Mouse (Mus musculus) stomach, embryonic 16.5 days (tissue): ENCODE results near the gene Tuba8. TPM values are rescaled to one million over a fixed set of nuclear protein-coding genes. Genes with fewer than 3 reads are reported as not detected.
A peak's percentile ranks its signal among the peaks of the same experiment; 100 is the strongest.

ENCODE experiments used
- ATAC-seq: fragments of 200-750 bp; cut with Nextera tagmentation; 2 replicates; pipeline ENCODE4 v1.8.0; 2017; ENCODE audit warnings: moderate number of reproducible peaks, moderate TSS enrichment; ENCODE audit not compliant: insufficient read depth, low FRiP score
- H3K27ac ChIP-seq: fragments of 300-500 bp; sonication (generic); 2 replicates; pipeline ENCODE4 v1.5.1; 2014; ENCODE audit warnings: low read length
- H3K27me3 ChIP-seq: fragments of 300-500 bp; sonication (generic); 2 replicates; pipeline ENCODE4 v1.6.1; 2014; ENCODE audit warnings: low read length, control low read depth, mixed read lengths; ENCODE audit not compliant: control insufficient read depth, insufficient read depth
- H3K36me3 ChIP-seq: fragments of 300-500 bp; sonication (generic); 2 replicates; pipeline ENCODE4 v1.6.1; 2014; ENCODE audit warnings: low read length; ENCODE audit not compliant: control insufficient read depth, insufficient read depth
- H3K4me1 ChIP-seq: fragments of 300-500 bp; sonication (generic); 2 replicates; pipeline ENCODE4 v1.6.1; 2014; ENCODE audit warnings: low read length, control low read depth, mixed read lengths; ENCODE audit not compliant: control insufficient read depth, insufficient read depth
- H3K4me2 ChIP-seq: fragments of 300-500 bp; sonication (generic); 2 replicates; pipeline ENCODE4 v1.6.1; 2014; ENCODE audit warnings: low read depth, low read length, mixed read lengths
- H3K4me3 ChIP-seq: fragments of 300-500 bp; sonication (generic); replicated peaks from 2 replicates; pipeline ENCODE4 v1.5.1; 2014; ENCODE audit warnings: mild to moderate bottlenecking, low read length
- H3K9ac ChIP-seq: fragments of 300-500 bp; sonication (generic); 2 replicates; pipeline ENCODE4 v1.6.1; 2014; ENCODE audit warnings: low read length
- H3K9me3 ChIP-seq: fragments of 300-500 bp; sonication (generic); replicated peaks from 2 replicates; pipeline ENCODE4 v1.6.1; 2016; ENCODE audit warnings: low read length, control low read depth; ENCODE audit not compliant: control insufficient read depth
- WGBS: fragments of 180-500 bp; shearing (Covaris S2); extraction: QIAGEN DNeasy Blood & Tissue Kit; methylation state at CpG from one replicate; pipeline ENCODE4 v1.1.7; 2014; 5-methylcytosine and 5-hydroxymethylcytosine counted together
- polyA plus RNA-seq: library from polyadenylated mRNA; unstranded; fragments of >200 nt; fragmentation: Nextera tagmentation; extraction: Ambion mirVana; gene quantifications from 2 replicates; pipeline ENCODE4 v1.2.1, GENCODE M21; 2015

Tuba8 gene
- 0.74 and 0.81 TPM in 2 replicates for polyA plus RNA-seq

DNA sequence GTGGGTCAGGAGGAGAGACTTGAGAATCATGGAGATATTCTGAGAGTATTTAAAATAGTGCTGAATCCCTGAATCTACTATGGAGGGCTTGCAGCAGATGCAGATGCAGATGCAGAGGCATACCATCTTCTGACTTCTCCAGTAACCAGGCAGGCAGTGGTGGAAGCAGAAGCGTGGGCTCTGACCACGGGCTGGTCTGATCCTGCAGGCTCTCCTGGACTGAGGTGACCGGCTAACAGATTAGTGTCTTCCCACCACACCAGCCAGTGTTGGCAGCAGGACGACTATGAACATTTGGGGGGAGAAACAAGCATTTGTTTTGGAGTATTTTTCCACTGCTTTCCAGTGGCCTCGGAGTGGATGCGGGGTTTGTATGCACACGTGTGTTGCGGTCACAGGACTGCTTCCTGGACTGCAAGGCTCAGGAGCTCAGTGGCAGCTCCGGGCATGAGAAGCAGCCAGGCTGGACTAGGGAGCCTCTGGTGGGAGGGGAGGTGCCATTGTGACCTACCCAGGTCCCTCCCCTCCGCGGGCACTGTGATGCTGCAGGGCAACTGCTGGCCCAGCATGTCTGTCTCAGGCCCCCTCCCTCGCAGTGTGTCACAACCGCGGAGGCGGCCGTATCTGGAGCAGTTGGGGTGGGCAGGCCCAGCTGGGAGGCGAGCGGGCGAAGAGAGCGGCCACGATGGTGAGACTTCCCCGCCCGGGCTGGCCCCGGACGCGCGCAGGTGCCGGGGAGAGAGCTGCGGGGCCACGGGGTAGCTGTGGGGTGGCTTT lies at the start of gene Tuba8:
TSS of gene Tuba8 (plus strand) at position 548 of the 777 bp plus-strand sequence.
- no peak within 1 kb of the TSS for H3K27ac ChIP-seq
- whole genome bisulfite sequencing = 5% methylated on average over 30 of the region's 30 CpGs
- no peaks in the 10 kb centered on the region for H3K9me3 ChIP-seq
- peaks cover 24% of the 10 kb centered on the region; the same call in 1 of the 2 replicates for H3K27me3 ChIP-seq
- peak; percentile 77 for ATAC-seq
- peak within 1 kb of the TSS; percentile 42 for H3K4me3 ChIP-seq
- H3K36me3 ChIP-seq = no peaks in the 10 kb centered on the region
- H3K4me2 ChIP-seq = peak within 1 kb of the TSS; percentile 71
- H3K4me1 ChIP-seq = peaks cover 15% of the 10 kb centered on the region
- peak within 1 kb of the TSS; percentile 49 for H3K9ac ChIP-seq

DNA sequence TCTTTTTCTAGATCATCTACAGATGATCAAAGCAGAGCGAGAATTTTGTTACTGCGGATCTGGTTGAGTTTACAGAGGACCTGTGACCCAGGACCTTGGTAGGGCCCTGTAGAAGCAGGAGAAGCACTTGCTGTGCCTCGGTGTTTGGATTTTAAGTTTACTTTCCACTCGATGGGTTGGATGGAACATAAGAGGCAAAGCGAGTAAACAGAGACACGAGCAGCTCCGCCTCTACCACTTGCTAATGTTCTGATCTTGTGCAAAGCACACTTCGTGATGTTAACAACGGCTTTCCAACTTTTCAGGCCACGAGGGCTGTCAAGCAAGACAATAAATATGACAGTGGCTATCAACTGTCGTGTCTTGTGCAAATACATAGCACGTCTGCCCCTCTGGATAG lies 47.9 kb upstream of the Tuba8 start:
- no peaks in the 10 kb centered on the region for H3K36me3 ChIP-seq
- no peak for ATAC-seq
- no peak overlapping the region for H3K4me2 ChIP-seq
- H3K27me3 ChIP-seq = no peaks in the 10 kb centered on the region
- no peak overlapping the region for H3K27ac ChIP-seq
- WGBS = 60% methylated on average over 12 of the region's 12 CpGs
- no peaks in the 10 kb centered on the region for H3K9me3 ChIP-seq
- no peak overlapping the region for H3K9ac ChIP-seq
- H3K4me3 ChIP-seq = no peak overlapping the region
- peaks cover 24% of the 10 kb centered on the region; the same call in 1 of the 2 replicates for H3K4me1 ChIP-seq

DNA sequence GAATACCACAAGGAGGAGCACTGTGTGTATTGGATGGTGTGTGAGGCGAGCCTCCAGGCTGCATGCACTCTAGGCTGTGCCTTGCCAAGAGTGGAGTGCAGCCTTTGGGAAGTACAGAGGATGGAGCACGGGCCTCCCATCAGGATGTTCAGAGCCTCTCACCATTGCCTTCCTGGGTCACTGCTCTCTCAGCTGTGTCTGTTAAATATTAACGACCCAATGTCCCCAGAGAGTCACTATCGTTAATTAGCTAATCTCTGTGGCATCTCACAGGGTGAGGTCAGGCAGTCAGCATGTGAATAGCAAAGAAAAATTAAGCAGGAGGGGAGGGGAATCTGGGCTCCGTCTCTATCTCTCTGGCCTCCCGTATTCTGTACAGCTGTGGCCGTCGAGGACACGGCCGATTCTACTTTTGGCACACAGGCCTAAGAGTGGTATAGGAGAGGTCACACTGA lies 44.4 kb upstream of the Tuba8 start:
- no peak overlapping the region for H3K4me3 ChIP-seq
- ATAC-seq = peak; percentile 73
- no peaks in the 10 kb centered on the region for H3K36me3 ChIP-seq
- 0 out of 2 replicates have a peak overlapping the region, but pooled peaks have one; percentile 8 for H3K9ac ChIP-seq
- peak overlapping the region; percentile 23; the same call in 1 of the 2 replicates for H3K4me2 ChIP-seq
- no peaks in the 10 kb centered on the region for H3K9me3 ChIP-seq
- peaks cover 14% of the 10 kb centered on the region; the same call in 1 of the 2 replicates for H3K4me1 ChIP-seq
- H3K27ac ChIP-seq = peak overlapping the region; percentile 16; the same call in 1 of the 2 replicates
- no peaks in the 10 kb centered on the region for H3K27me3 ChIP-seq
- 24% methylated on average over 10 of the region's 10 CpGs for WGBS

DNA sequence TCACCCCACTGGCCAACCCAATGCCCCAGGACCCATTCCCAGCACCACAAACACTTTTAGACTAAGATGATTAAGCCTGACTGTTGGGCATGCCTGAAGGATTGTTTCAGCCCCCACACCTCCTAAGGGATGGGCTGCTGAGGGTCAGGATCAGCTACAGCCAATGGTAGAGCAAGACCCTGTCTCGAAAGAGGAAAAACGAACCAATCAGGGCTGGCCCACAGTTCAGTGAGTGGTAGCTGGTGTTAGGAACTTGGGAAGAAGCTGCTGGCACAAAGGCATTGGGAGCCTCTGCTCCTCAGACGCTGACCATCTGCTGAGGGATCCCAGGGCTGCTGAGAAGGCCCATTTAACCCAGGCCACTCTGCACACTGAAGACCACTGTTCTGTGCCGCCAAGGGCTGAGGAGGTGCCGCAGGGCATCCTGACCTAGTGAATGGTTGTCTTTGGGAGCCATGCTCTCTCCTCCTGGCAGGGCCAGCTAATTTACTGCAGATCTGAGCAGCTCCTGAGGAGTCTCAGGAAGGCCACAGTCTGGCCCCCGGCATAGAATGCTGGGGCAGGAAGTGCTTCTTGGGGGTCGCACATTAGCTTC lies 43.0 kb upstream of the Tuba8 start:
- Histone ChIP-seq H3K9me3 (no peaks in the 10 kb centered on the region), H3K36me3 (no peaks in the 10 kb centered on the region), H3K27ac (no peak overlapping the region), H3K4me2 (no peak overlapping the region), H3K9ac (no peak overlapping the region), H3K4me3 (no peak overlapping the region), H3K4me1 (peaks cover 14% of the 10 kb centered on the region; the same call in 1 of the 2 replicates), H3K27me3 (no peaks in the 10 kb centered on the region)
- ATAC-seq = no peak
- 74% methylated on average over 7 of the region's 7 CpGs for WGBS

DNA sequence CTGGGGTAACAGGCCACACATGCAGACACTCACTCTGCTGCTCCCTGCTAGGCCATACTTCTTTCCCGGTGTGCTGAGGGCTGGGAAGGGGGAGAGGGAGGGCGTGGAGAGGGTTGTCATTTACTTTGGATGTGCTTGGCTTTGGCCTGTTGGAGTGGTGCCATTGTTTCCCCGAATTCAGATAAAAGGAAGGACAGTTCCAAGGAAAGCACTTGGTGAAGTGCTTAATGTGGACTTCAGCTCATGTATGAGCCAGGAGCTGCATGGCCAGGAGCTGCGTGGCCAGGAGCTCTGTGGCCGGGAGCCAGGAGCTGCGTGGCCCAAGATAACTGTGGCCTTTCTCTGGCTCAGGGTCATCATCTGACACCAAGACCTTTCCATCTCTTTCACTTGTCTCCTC lies 39.4 kb upstream of the Tuba8 start:
- no peaks in the 10 kb centered on the region for H3K36me3 ChIP-seq
- no peak overlapping the region for H3K27ac ChIP-seq
- WGBS = 62% methylated on average over 6 of the region's 6 CpGs
- no peaks in the 10 kb centered on the region for H3K27me3 ChIP-seq
- H3K4me1 ChIP-seq = peaks cover 16% of the 10 kb centered on the region; the same call in 1 of the 2 replicates
- H3K4me2 ChIP-seq = no peak overlapping the region
- ATAC-seq = no peak
- H3K9ac ChIP-seq = no peak overlapping the region
- no peak overlapping the region for H3K4me3 ChIP-seq
- H3K9me3 ChIP-seq = no peaks in the 10 kb centered on the region

DNA sequence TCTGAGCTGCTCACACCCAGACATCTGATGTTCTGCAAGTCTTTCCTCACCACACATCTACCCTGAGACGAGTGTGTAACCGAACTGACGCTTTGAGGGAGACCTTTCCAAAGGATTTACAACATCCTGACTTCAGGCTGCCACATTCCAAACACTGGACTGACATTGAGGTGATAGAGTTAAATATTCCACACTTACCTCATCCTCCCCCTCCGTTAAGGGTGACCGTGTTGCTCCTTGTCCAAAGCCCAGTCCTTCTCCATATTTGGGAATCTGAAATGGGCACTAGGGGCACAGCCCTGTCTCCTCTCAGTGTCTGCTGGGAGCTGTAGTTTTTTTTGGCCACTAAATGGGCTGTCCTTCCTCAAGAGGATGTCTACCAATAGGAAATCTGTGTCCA lies 37.0 kb upstream of the Tuba8 start:
- ATAC-seq = no peak
- no peaks in the 10 kb centered on the region for H3K9me3 ChIP-seq
- H3K9ac ChIP-seq = peak overlapping the region; percentile 45
- no peak overlapping the region for H3K4me3 ChIP-seq
- H3K4me1 ChIP-seq = 0 out of 2 replicates have a peak, but pooled peaks cover 17% of the 10 kb centered on the region
- 49% methylated on average over 5 of the region's 5 CpGs for WGBS
- H3K27me3 ChIP-seq = no peaks in the 10 kb centered on the region
- 0 out of 2 replicates have a peak overlapping the region, but pooled peaks have one; percentile 28 for H3K4me2 ChIP-seq
- peak overlapping the region; percentile 16; the same call in 1 of the 2 replicates for H3K27ac ChIP-seq
- no peaks in the 10 kb centered on the region for H3K36me3 ChIP-seq

DNA sequence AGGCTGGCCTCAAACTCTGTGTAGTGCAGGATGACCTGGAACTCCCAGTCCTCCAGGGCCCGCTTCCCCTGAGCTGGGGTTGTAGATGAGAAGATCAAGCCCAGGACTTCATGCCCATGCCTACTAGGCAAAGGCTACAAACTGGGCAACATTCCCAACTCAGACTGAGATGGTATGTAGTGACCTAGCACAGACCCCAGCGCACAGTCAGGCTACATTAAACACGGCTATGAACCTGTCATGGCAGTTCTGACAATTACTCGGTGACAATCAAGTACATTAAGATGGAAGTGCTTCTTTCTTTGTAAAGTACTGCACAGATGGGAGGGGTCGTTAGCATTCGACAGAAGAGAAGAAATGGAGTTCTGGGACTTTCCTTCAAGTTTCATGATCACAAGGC lies 35.7 kb upstream of the Tuba8 start:
- 0 out of 2 replicates have a peak, but pooled peaks cover 17% of the 10 kb centered on the region for H3K4me1 ChIP-seq
- ATAC-seq = no peak
- WGBS = 92% methylated on average over 6 of the region's 6 CpGs
- no peak overlapping the region for H3K4me2 ChIP-seq
- no peak overlapping the region for H3K9ac ChIP-seq
- no peak overlapping the region for H3K27ac ChIP-seq
- no peaks in the 10 kb centered on the region for H3K36me3 ChIP-seq
- H3K4me3 ChIP-seq = no peak overlapping the region
- no peaks in the 10 kb centered on the region for H3K27me3 ChIP-seq
- no peaks in the 10 kb centered on the region for H3K9me3 ChIP-seq

DNA sequence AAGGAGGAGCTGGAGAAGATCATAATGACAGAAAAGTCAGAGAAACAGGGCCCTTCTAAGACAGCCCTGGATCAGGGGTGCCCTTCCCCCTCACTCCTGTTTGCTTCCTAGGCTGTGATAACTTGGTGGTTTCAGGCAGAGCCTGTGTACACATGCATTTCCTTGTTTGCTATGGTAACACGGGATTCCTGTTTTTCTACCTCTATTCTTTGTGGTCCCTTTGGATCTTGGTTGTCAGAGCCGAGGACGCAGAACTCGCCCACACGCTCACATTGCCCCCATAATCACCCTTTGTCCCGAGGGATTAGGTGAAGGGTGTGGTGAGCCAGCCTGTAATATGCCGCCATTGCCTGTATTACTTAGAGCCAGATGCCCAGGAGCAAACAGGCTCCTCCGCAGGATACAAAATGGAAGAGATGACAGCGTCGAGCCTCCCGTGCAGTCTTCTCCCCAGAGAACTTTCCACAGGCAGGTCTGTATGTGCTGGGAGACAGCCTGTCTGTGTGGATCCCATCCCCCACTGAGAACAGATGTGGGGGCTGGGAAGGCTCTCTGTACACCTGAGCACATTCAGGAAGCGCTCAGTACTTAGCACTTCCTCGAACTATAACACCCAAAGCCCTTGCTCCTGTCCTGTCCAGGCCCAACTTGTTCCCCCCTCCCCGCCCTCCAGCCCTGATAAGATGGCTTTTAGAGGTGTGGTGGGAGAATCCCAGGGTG lies 34.3 kb upstream of the Tuba8 start:
- Histone ChIP-seq H3K36me3 (no peaks in the 10 kb centered on the region), H3K4me2 (peak overlapping the region; percentile 37; the same call in 1 of the 2 replicates), H3K4me1 (0 out of 2 replicates have a peak, but pooled peaks cover 17% of the 10 kb centered on the region), H3K27ac (peak overlapping the region; percentile 96), H3K4me3 (peak overlapping the region; percentile 12; the same call in 1 of the 2 replicates), H3K27me3 (no peaks in the 10 kb centered on the region), H3K9me3 (no peaks in the 10 kb centered on the region), H3K9ac (peak overlapping the region; percentile 23; the same call in 1 of the 2 replicates)
- ATAC-seq = peak; percentile 83
- WGBS = 43% methylated on average over 14 of the region's 14 CpGs
